Mouse (Mus musculus): ENCODE data around the gene Gm44596. TPM values are rescaled to one million over a fixed set of nuclear protein-coding genes. Genes with fewer than 3 reads are reported as not detected.

Gm44596 gene
- total and polyA plus RNA-seq, 3 experiments = not detected

- Histone ChIP-seq H3K27ac (ENCODE audit: control insufficient read depth, low read depth, low read length) (no peak overlapping the region), H3K27me3 (ENCODE audit: control insufficient read depth in 1 of 2, insufficient read depth in 2 of 2, low read length in 2 of 2) (no peaks in the 10 kb centered on the region), H3K4me1 (ENCODE audit: control insufficient read depth in 1 of 2, insufficient read depth in 2 of 2, low read length in 2 of 2) (no peaks in the 10 kb centered on the region), H3K4me3 (ENCODE audit: control insufficient read depth in 1 of 2, insufficient read depth in 1 of 2, low read depth in 2 of 2, low read length in 2 of 2) (no peak overlapping the region), H3K9me3 (replicated peaks; ENCODE audit: insufficient read depth, low read length) (no peaks in the 10 kb centered on the region), H3K9ac (ENCODE audit: control insufficient read depth, low read depth, low read length, poor library complexity, severe bottlenecking) (no peak overlapping the region), H3K79me2 (ENCODE audit: control insufficient read depth, insufficient read depth, low read length, poor library complexity) (no peaks in the 10 kb centered on the region), H3K36me3 (ENCODE audit: control insufficient read depth in 1 of 2, insufficient read depth in 2 of 2, low read length in 2 of 2) (no peaks in the 10 kb centered on the region)
- DNase-seq (ENCODE audit: low read depth, low spot score) = no peak
- TF ChIP-seq MAZ (IDR thresholded peaks at IDR 0.05; ENCODE audit: low read depth, low read length) = no peak
- TF ChIP-seq GABPA (IDR thresholded peaks at IDR 0.05; ENCODE audit: low read depth, low read length) = no peak
- TF ChIP-seq GATA1 (IDR thresholded peaks at IDR 0.05; ENCODE audit: low read depth, low read length) = no peak
- TF ChIP-seq JUND (IDR thresholded peaks at IDR 0.05; ENCODE audit: low read depth, low read length) = no peak
- no peak for TF ChIP-seq MYB (IDR thresholded peaks at IDR 0.05; ENCODE audit: low read depth, low read length)
- no peak for TF ChIP-seq USF1 (IDR thresholded peaks at IDR 0.05; ENCODE audit: low read depth, low read length)
- TF ChIP-seq MYC (IDR thresholded peaks at IDR 0.05; ENCODE audit: low read depth, low read length) = no peak
Measured at GRCm38 (mm10) chr6:128408544-128409125, 33.3 kb downstream of the Gm44596 start.

- Histone ChIP-seq H3K27me3 (ENCODE audit: control insufficient read depth in 1 of 2, insufficient read depth in 2 of 2, low read length in 2 of 2) (no peaks in the 10 kb centered on the region), H3K9ac (ENCODE audit: control insufficient read depth, low read depth, low read length, poor library complexity, severe bottlenecking) (no peak overlapping the region), H3K27ac (ENCODE audit: control insufficient read depth, low read depth, low read length) (no peak overlapping the region), H3K4me1 (ENCODE audit: control insufficient read depth in 1 of 2, insufficient read depth in 2 of 2, low read length in 2 of 2) (no peaks in the 10 kb centered on the region), H3K9me3 (replicated peaks; ENCODE audit: insufficient read depth, low read length) (no peaks in the 10 kb centered on the region), H3K4me3 (ENCODE audit: control insufficient read depth in 1 of 2, insufficient read depth in 1 of 2, low read depth in 2 of 2, low read length in 2 of 2) (no peak overlapping the region), H3K79me2 (ENCODE audit: control insufficient read depth, insufficient read depth, low read length, poor library complexity) (no peaks in the 10 kb centered on the region), H3K36me3 (ENCODE audit: control insufficient read depth in 1 of 2, insufficient read depth in 2 of 2, low read length in 2 of 2) (no peaks in the 10 kb centered on the region)
- TF ChIP-seq POLR2A (IDR thresholded peaks at IDR 0.05; ENCODE audit: control insufficient read depth in 1 of 2, insufficient read depth in 1 of 2, low read depth in 1 of 2, low read length in 2 of 2, poor library complexity in 1 of 2) (no peak), USF2 (IDR thresholded peaks at IDR 0.05; ENCODE audit: borderline replicate concordance in 1 of 2, insufficient read depth in 1 of 2, low read depth in 1 of 2, low read length in 2 of 2) (no peak), TCF12 (IDR thresholded peaks at IDR 0.05; ENCODE audit: low read depth, low read length) (no peak), ZC3H11A (IDR thresholded peaks at IDR 0.05; ENCODE audit: low read depth, low read length) (no peak), RAD21 (IDR thresholded peaks at IDR 0.05; ENCODE audit: low read depth, low read length) (no peak)
- DNase-seq (ENCODE audit: low read depth, low spot score) = no peak
Measured at GRCm38 (mm10) chr6:128410305-128410704, 35.0 kb downstream of the Gm44596 start.

GRCm38 (mm10) chr6:128411115-128411514 lies 35.8 kb downstream of the Gm44596 start:
- no peak overlapping the region for H3K9ac ChIP-seq (ENCODE audit: control insufficient read depth, low read depth, low read length, poor library complexity, severe bottlenecking)
- H3K79me2 ChIP-seq (ENCODE audit: control insufficient read depth, insufficient read depth, low read length, poor library complexity) = no peaks in the 10 kb centered on the region
- DNase-seq (ENCODE audit: low read depth, low spot score) = peak; percentile 74
- H3K36me3 ChIP-seq (ENCODE audit: control insufficient read depth in 1 of 2, insufficient read depth in 2 of 2, low read length in 2 of 2) = no peaks in the 10 kb centered on the region
- H3K27ac ChIP-seq (ENCODE audit: control insufficient read depth, low read depth, low read length) = no peak overlapping the region
- no peaks in the 10 kb centered on the region for H3K9me3 ChIP-seq (replicated peaks; ENCODE audit: insufficient read depth, low read length)
- no peak overlapping the region for H3K4me3 ChIP-seq (ENCODE audit: control insufficient read depth in 1 of 2, insufficient read depth in 1 of 2, low read depth in 2 of 2, low read length in 2 of 2)
- no peaks in the 10 kb centered on the region for H3K4me1 ChIP-seq (ENCODE audit: control insufficient read depth in 1 of 2, insufficient read depth in 2 of 2, low read length in 2 of 2)
- H3K27me3 ChIP-seq (ENCODE audit: control insufficient read depth in 1 of 2, insufficient read depth in 2 of 2, low read length in 2 of 2) = no peaks in the 10 kb centered on the region
- TF ChIP-seq EP300 (IDR thresholded peaks at IDR 0.05; ENCODE audit: low read depth in 1 of 2, low read length in 2 of 2) (no peak), RAD21 (IDR thresholded peaks at IDR 0.05; ENCODE audit: low read depth, low read length) (peak; percentile 82), E2F4 (IDR thresholded peaks at IDR 0.05; ENCODE audit: borderline replicate concordance, low read depth, low read length) (no peak), USF2 (IDR thresholded peaks at IDR 0.05; ENCODE audit: borderline replicate concordance in 1 of 2, insufficient read depth in 1 of 2, low read depth in 1 of 2, low read length in 2 of 2) (no peak), RCOR1 (IDR thresholded peaks at IDR 0.05; ENCODE audit: low read depth, low read length) (no peak), MXI1 (IDR thresholded peaks at IDR 0.05; ENCODE audit: low read depth, low read length) (no peak), SMC3 (IDR thresholded peaks at IDR 0.05; ENCODE audit: low read depth, low read length) (peak; percentile 69), CTCF (IDR thresholded peaks at IDR 0.05 in 2 of 3, conservative IDR thresholded peaks at IDR 0.05 in 1 of 3; ENCODE audit: control insufficient read depth in 1 of 3, insufficient read depth in 1 of 3, low read depth in 2 of 3, low read length in 3 of 3, poor library complexity in 1 of 3, severe bottlenecking in 1 of 3) (peak; percentile 80 to 95 (median 86)), JUND (IDR thresholded peaks at IDR 0.05; ENCODE audit: low read depth, low read length) (no peak), ZC3H11A (IDR thresholded peaks at IDR 0.05; ENCODE audit: low read depth, low read length) (peak; percentile 68), TBP (IDR thresholded peaks at IDR 0.05; ENCODE audit: low read depth, low read length) (no peak), UBTF (IDR thresholded peaks at IDR 0.05; ENCODE audit: borderline replicate concordance, insufficient read depth, low read depth, low read length) (no peak), CHD2 (IDR thresholded peaks at IDR 0.05; ENCODE audit: low read length) (no peak), GATA1 (IDR thresholded peaks at IDR 0.05; ENCODE audit: low read depth, low read length) (no peak), POLR2AphosphoS2 (IDR thresholded peaks at IDR 0.05; ENCODE audit: low read length) (no peak), BHLHE40 (IDR thresholded peaks at IDR 0.05; ENCODE audit: borderline replicate concordance, low read depth, low read length) (no peak), NELFE (IDR thresholded peaks at IDR 0.05; ENCODE audit: low read depth, low read length) (no peak)
